Mouse (Mus musculus): Measurements from ENCODE around the gene Sgtb. TPM values are rescaled to one million over a fixed set of nuclear protein-coding genes. Genes with fewer than 3 reads are reported as not detected.

The Sgtb gene
- polyA plus RNA-seq, 1 experiment from 2014 or later = 33.0 TPM

- H3K4me1 ChIP-seq (ENCODE audit: control insufficient read depth, insufficient read depth, low read length) = no peaks in the 10 kb centered on the region
- H3K4me2 ChIP-seq (ENCODE audit: low read depth, low read length) = no peak overlapping the region
- no peaks in the 10 kb centered on the region for H3K27me3 ChIP-seq (ENCODE audit: control insufficient read depth, insufficient read depth, low read length)
- no peaks in the 10 kb centered on the region for H3K9me3 ChIP-seq (ENCODE audit: control insufficient read depth, low read length)
- H3K4me3 ChIP-seq (ENCODE audit: low read depth, low read length) = no peak overlapping the region
- H3K36me3 ChIP-seq (ENCODE audit: control insufficient read depth, insufficient read depth, low read length) = peaks cover 24% of the 10 kb centered on the region
- H3K27ac ChIP-seq (ENCODE audit: low read depth, low read length) = no peak overlapping the region
- ATAC-seq (ENCODE audit: low read depth) = no peak
- 88% methylated on average over 7 of the region's 7 CpGs for WGBS
- H3K9ac ChIP-seq (replicated peaks; ENCODE audit: low read depth, low read length) = no peak overlapping the region
Measured at GRCm38 (mm10) chr13:104155106-104155505, 45.6 kb downstream of the Sgtb start.

DNA sequence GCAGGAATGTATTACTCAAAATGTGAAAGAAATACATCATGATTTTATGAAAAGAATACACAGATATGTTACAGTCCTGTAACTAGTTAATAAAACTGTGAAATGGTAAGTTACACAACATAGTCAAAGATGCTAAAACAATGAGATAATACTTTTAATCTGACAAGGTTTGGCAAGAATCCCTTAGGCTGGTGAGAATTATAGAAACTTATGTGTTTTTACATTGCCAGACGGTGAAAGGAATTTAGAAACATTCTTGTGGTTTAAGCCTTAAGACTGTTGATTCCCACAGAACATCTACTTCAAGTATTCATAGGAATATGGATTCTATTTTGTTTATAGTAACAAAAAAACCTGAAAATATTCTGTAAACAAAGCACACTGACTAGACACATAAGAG lies 46.1 kb downstream of the Sgtb start:
- WGBS = 91% methylated on average over 1 of the region's 1 CpGs
- Histone ChIP-seq H3K9me3 (ENCODE audit: control insufficient read depth, low read length) (no peaks in the 10 kb centered on the region), H3K27ac (ENCODE audit: low read depth, low read length) (no peak overlapping the region), H3K27me3 (ENCODE audit: control insufficient read depth, insufficient read depth, low read length) (no peaks in the 10 kb centered on the region), H3K4me2 (ENCODE audit: low read depth, low read length) (no peak overlapping the region), H3K36me3 (ENCODE audit: control insufficient read depth, insufficient read depth, low read length) (peaks cover 28% of the 10 kb centered on the region), H3K4me3 (ENCODE audit: low read depth, low read length) (no peak overlapping the region), H3K4me1 (ENCODE audit: control insufficient read depth, insufficient read depth, low read length) (no peaks in the 10 kb centered on the region), H3K9ac (replicated peaks; ENCODE audit: low read depth, low read length) (no peak overlapping the region)
- ATAC-seq (ENCODE audit: low read depth) = no peak

GRCm38 (mm10) chr13:104171711-104172110 lies 62.2 kb downstream of the Sgtb start:
- Histone ChIP-seq H3K27me3 (ENCODE audit: control insufficient read depth, insufficient read depth, low read length) (no peaks in the 10 kb centered on the region), H3K27ac (ENCODE audit: low read depth, low read length) (no peak overlapping the region), H3K4me3 (ENCODE audit: low read depth, low read length) (no peak overlapping the region), H3K9ac (replicated peaks; ENCODE audit: low read depth, low read length) (no peak overlapping the region), H3K36me3 (ENCODE audit: control insufficient read depth, insufficient read depth, low read length) (peaks cover 3% of the 10 kb centered on the region; the same call in 1 of the 2 replicates), H3K9me3 (ENCODE audit: control insufficient read depth, low read length) (no peaks in the 10 kb centered on the region), H3K4me1 (ENCODE audit: control insufficient read depth, insufficient read depth, low read length) (peaks cover 3% of the 10 kb centered on the region; the same call in 1 of the 2 replicates), H3K4me2 (ENCODE audit: low read depth, low read length) (no peak overlapping the region)
- ATAC-seq (ENCODE audit: low read depth) = no peak
- WGBS = 97% methylated on average over 5 of the region's 5 CpGs

GRCm38 (mm10) chr13:104172498-104172897 lies 63.0 kb downstream of the Sgtb start:
- H3K4me3 ChIP-seq (ENCODE audit: low read depth, low read length) = no peak overlapping the region
- H3K36me3 ChIP-seq (ENCODE audit: control insufficient read depth, insufficient read depth, low read length) = peaks cover 3% of the 10 kb centered on the region; the same call in 1 of the 2 replicates
- no peak overlapping the region for H3K9ac ChIP-seq (replicated peaks; ENCODE audit: low read depth, low read length)
- H3K9me3 ChIP-seq (ENCODE audit: control insufficient read depth, low read length) = no peaks in the 10 kb centered on the region
- H3K4me1 ChIP-seq (ENCODE audit: control insufficient read depth, insufficient read depth, low read length) = peaks cover 8% of the 10 kb centered on the region
- ATAC-seq (ENCODE audit: low read depth) = no peak
- no peak overlapping the region for H3K27ac ChIP-seq (ENCODE audit: low read depth, low read length)
- no peak overlapping the region for H3K4me2 ChIP-seq (ENCODE audit: low read depth, low read length)
- H3K27me3 ChIP-seq (ENCODE audit: control insufficient read depth, insufficient read depth, low read length) = no peaks in the 10 kb centered on the region

GRCm38 (mm10) chr13:104176874-104177273 lies 67.3 kb downstream of the Sgtb start:
- WGBS = 86% methylated on average over 3 of the region's 3 CpGs
- no peak for ATAC-seq (ENCODE audit: low read depth)
- H3K9ac ChIP-seq (replicated peaks; ENCODE audit: low read depth, low read length) = no peak overlapping the region

DNA sequence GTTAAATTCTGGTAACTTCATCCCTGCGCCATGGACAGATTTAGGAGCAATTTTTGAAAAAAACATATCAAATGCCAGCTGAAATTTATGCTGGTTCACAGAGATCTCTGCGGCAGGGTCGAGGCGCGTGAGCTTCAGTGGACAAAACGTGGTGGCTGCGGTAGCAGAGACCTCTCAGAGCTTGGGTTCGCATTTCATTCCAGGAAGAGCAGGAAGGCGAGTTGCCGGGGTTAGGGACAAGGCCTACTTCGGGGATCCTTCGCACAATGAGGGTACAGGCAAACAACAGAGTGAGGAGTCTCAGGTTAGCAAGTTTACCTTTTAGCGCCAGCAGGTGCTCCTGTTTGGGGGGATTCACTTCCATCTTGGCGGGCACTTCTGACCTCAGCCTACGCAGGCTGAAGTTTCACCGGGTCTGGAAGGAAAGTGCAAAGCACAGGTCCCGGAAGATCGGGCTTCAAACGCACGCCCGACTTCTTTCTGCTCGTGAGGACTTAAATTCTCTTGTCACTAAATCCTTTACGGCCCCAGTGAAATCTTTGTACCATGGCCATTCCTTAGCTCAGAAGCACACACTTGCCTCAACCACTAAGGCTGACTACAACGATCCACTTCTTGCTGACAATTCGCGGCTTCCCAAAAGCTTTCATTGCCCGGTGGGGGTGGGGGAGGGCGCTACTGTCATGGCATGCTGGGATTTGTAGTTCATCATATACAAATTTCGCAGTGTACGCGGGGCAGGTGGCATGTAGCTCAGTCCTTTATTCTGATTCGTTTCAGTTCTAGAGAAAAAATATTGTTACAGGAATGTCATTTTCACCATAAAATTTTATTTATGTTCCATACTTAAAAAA lies 68.5 kb downstream of the Sgtb start, which contains the start of gene Trappc13:
Trappc13 (minus strand) TSS at position 674 of the 854 bp plus-strand sequence.
- Histone ChIP-seq H3K9me3 (ENCODE audit: control insufficient read depth, low read length) (no peaks in the 10 kb centered on the region), H3K4me3 (ENCODE audit: low read depth, low read length) (peak within 1 kb of the TSS; percentile 96), H3K9ac (replicated peaks; ENCODE audit: low read depth, low read length) (peak within 1 kb of the TSS; percentile 80), H3K27me3 (ENCODE audit: control insufficient read depth, insufficient read depth, low read length) (no peaks in the 10 kb centered on the region), H3K4me1 (ENCODE audit: control insufficient read depth, insufficient read depth, low read length) (peaks cover 13% of the 10 kb centered on the region), H3K36me3 (ENCODE audit: control insufficient read depth, insufficient read depth, low read length) (no peaks in the 10 kb centered on the region; the same call in 1 of the 2 replicates), H3K4me2 (ENCODE audit: low read depth, low read length) (peak within 1 kb of the TSS; percentile 80), H3K27ac (ENCODE audit: low read depth, low read length) (peak within 1 kb of the TSS; percentile 62)
- peak; percentile 92 for ATAC-seq (ENCODE audit: low read depth)
- WGBS = under 1% methylated on average over 32 of the region's 32 CpGs

More at GRCm38 (mm10) chr13:104176874-104177273, 67.3 kb downstream of the Sgtb start:
- Histone ChIP-seq H3K4me2 (ENCODE audit: low read depth, low read length) (peak overlapping the region; percentile 80), H3K27me3 (ENCODE audit: control insufficient read depth, insufficient read depth, low read length) (no peaks in the 10 kb centered on the region), H3K4me1 (ENCODE audit: control insufficient read depth, insufficient read depth, low read length) (peaks cover 13% of the 10 kb centered on the region), H3K27ac (ENCODE audit: low read depth, low read length) (no peak overlapping the region), H3K36me3 (ENCODE audit: control insufficient read depth, insufficient read depth, low read length) (no peaks in the 10 kb centered on the region; the same call in 1 of the 2 replicates), H3K4me3 (ENCODE audit: low read depth, low read length) (peak overlapping the region; percentile 96; the same call in 1 of the 2 replicates), H3K9me3 (ENCODE audit: control insufficient read depth, low read length) (no peaks in the 10 kb centered on the region)

DNA sequence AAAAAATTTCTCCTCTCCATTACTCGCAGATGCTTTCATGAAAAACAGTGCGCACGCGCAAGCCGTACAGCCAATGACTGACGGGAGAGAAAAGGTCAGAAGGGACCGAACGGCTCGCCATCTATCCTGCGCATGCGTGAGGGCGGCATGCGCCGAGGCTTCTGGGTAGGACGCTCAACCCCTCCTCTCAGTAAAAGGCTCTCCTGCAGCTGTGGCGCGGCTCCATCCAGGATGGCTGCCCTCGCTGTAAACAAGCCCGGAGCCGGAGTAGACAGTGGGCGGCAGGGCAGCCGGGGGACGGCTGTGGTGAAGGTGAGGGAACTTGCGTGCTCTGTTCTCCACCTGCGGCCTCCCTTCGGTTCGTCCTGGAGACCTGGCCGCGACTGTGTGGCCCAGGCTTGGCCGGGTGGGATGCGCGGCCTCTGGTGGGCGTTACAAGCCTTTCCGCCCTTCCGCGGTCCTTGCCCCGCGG lies 69.1 kb downstream of the Sgtb start, which contains the start of gene Trim23:
Trim23 (plus strand) TSS at position 148 of the 472 bp plus-strand sequence.
- peak within 1 kb of the TSS; percentile 80 for H3K4me2 ChIP-seq (ENCODE audit: low read depth, low read length)
- no peaks in the 10 kb centered on the region for H3K9me3 ChIP-seq (ENCODE audit: control insufficient read depth, low read length)
- H3K4me1 ChIP-seq (ENCODE audit: control insufficient read depth, insufficient read depth, low read length) = peaks cover 13% of the 10 kb centered on the region
- WGBS = 0% methylated on average over 38 of the region's 38 CpGs
- H3K27me3 ChIP-seq (ENCODE audit: control insufficient read depth, insufficient read depth, low read length) = no peaks in the 10 kb centered on the region
- no peaks in the 10 kb centered on the region; the same call in 1 of the 2 replicates for H3K36me3 ChIP-seq (ENCODE audit: control insufficient read depth, insufficient read depth, low read length)
- peak within 1 kb of the TSS; percentile 96 for H3K4me3 ChIP-seq (ENCODE audit: low read depth, low read length)
- ATAC-seq (ENCODE audit: low read depth) = peak; percentile 99
- H3K27ac ChIP-seq (ENCODE audit: low read depth, low read length) = peak within 1 kb of the TSS; percentile 62
- peak within 1 kb of the TSS; percentile 80 for H3K9ac ChIP-seq (replicated peaks; ENCODE audit: low read depth, low read length)

DNA sequence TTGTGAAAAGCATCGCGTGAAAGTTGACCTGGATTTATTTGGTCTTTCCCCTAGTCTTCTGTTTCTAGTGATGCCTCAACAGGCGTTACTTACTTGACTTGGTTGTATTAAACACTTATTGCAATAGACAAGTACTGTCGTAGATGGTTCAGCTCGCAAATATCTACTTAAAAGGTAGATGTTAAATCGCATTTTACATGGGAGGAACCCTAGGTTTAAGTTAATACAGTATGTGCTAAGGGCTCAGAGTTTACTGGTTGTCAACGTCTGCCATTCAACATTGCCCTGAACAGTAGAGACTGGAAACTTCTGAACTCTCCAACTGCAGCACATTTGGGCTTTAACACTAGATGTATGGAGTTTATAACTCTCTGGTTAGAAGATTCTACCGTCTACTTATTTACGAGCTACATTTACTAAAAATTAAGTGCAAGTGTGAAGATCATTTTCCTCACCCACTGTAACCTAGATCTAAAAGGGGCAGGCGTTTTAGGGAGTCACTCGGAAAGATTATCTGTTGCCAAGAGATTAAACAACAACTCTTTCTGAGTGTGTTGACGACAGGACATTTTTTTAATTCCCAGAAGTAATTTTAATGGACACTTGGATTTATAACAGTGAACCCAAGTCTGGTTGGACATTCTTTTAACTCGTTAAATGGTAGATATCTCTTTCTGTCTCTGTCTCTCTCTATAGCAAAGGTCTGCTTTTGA lies 69.8 kb downstream of the Sgtb start:
- ATAC-seq (ENCODE audit: low read depth) = no peak; the same call in none of the 2 replicates
- peaks cover 13% of the 10 kb centered on the region for H3K4me1 ChIP-seq (ENCODE audit: control insufficient read depth, insufficient read depth, low read length)
- peak overlapping the region; percentile 62; the same call in 1 of the 2 replicates for H3K27ac ChIP-seq (ENCODE audit: low read depth, low read length)
- peak overlapping the region; percentile 71 for H3K4me2 ChIP-seq (ENCODE audit: low read depth, low read length)
- H3K4me3 ChIP-seq (ENCODE audit: low read depth, low read length) = peak overlapping the region; percentile 96
- WGBS = 22% methylated on average over 13 of the region's 13 CpGs
- no peaks in the 10 kb centered on the region; the same call in 1 of the 2 replicates for H3K36me3 ChIP-seq (ENCODE audit: control insufficient read depth, insufficient read depth, low read length)
- H3K27me3 ChIP-seq (ENCODE audit: control insufficient read depth, insufficient read depth, low read length) = no peaks in the 10 kb centered on the region
- H3K9ac ChIP-seq (replicated peaks; ENCODE audit: low read depth, low read length) = peak overlapping the region; percentile 80
- H3K9me3 ChIP-seq (ENCODE audit: control insufficient read depth, low read length) = no peaks in the 10 kb centered on the region
